Mouse (Mus musculus): Measurements from ENCODE around the gene Ajap1.

DNA sequence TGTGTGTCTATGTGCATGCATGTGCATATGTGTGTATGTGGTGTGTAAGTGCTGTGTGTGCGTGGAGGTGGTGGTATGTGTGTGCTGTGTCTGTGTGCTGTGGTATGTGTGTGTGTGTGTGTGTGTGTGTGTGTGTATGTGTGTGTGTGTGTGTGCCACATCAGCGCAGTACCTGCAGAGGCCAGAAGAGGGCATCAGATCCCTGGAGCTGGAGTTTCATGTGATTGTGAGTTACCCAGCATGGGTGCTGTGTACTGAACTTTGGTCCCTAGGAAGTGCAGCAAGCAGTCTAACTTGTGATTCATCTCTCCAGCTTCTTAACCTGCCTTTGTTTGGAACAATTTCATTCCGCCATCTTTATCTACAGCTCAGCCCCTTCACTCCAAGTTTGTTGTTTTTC, 137.6 kb downstream of the Ajap1 start:
- TF ChIP-seq POLR2AphosphoS2 (IDR thresholded peaks at IDR 0.05; ENCODE audit: low read depth, low read length) (no peak), ZKSCAN1 (IDR thresholded peaks at IDR 0.05; ENCODE audit: borderline replicate concordance, low read depth, low read length) (no peak), POLR2A (IDR thresholded peaks at IDR 0.05; ENCODE audit: low read depth, low read length) (no peak), USF1 (IDR thresholded peaks at IDR 0.05; ENCODE audit: low read depth, low read length) (no peak), EP300 (IDR thresholded peaks at IDR 0.05; ENCODE audit: low read length) (no peak), MAX (IDR thresholded peaks at IDR 0.05; ENCODE audit: low read length) (no peak), CTCF (conservative IDR thresholded peaks at IDR 0.05 in 1 of 2, IDR thresholded peaks at IDR 0.05 in 1 of 2; ENCODE audit: low read depth in 2 of 2, low read length in 2 of 2) (no peak), HCFC1 (IDR thresholded peaks at IDR 0.05; ENCODE audit: low read depth, low read length) (no peak), BHLHE40 (IDR thresholded peaks at IDR 0.05; ENCODE audit: low read depth, low read length) (no peak), ETS1 (conservative IDR thresholded peaks at IDR 0.05; ENCODE audit: low read depth, low read length) (no peak), TCF12 (IDR thresholded peaks at IDR 0.05; ENCODE audit: low read depth, low read length) (no peak), TBP (conservative IDR thresholded peaks at IDR 0.05; ENCODE audit: low read depth, low read length) (no peak)
